Mouse (Mus musculus) liver, postnatal 0 days (tissue): ENCODE measurements at regions not wholly inside any gene's neighbourhood (a gene's known extent, or its start where the extent isn't known, plus 50 kb on each side); places are given as distances from the start of the nearest gene placed in this dataset.

Source experiments
- CTCF ChIP-seq: sonication (generic); IDR thresholded peaks from 2 replicates; pipeline ENCODE4 v1.5.1; 2016; ENCODE audit warnings: antibody characterized with exemption, low read depth
- EP300 ChIP-seq: IDR thresholded peaks from 2 replicates; pipeline ENCODE4 v1.6.1; 2016; ENCODE audit warnings: antibody characterized with exemption, low read depth, mild to moderate bottlenecking

- TF ChIP-seq CTCF: no peak
- no peak for TF ChIP-seq EP300
Measured at GRCm38 (mm10) chr1:71848656-71849055, 195.7 kb upstream of the Fn1 start.
